In genomic region chr12:54861991-54862605, GRCm38 (mm10) we compare ENCODE assay signal across 8 mouse cellular contexts. TPM values are rescaled to one million over a fixed set of nuclear protein-coding genes. Genes with fewer than 3 reads are reported as not detected.
A peak's percentile ranks its signal among the peaks of the same experiment; 100 is the strongest.
DNase-seq lines count a peak whose midpoint lies in the region; ATAC-seq and TF ChIP-seq lines count a peak whose summit lies in the region.

No protein-coding gene starts in this region.

- peak overlapping the region; percentile 98 for H3K4me3 ChIP-seq in limb, embryonic 14.5 days (replicated peaks; ENCODE audit: low read length)
- H3K4me3 ChIP-seq in midbrain, embryonic 13.5 days (replicated peaks), result peak overlapping the region; percentile 87
- peak overlapping the region; percentile 100 for H3K4me3 ChIP-seq in stomach, postnatal 0 days (ENCODE audit: low read depth, low read length)

- 0% methylated on average over 29 of the region's 36 CpGs for WGBS in limb, embryonic 14.5 days
- under 1% methylated on average over 36 of the region's 36 CpGs for WGBS in midbrain, embryonic 13.5 days
- WGBS in stomach, postnatal 0 days, result under 1% methylated on average over 36 of the region's 36 CpGs

- H3K4me1 ChIP-seq in limb, embryonic 14.5 days (ENCODE audit: control insufficient read depth, insufficient read depth, low read length), result peaks cover 7% of the 10 kb centered on the region
- peaks cover 20% of the 10 kb centered on the region for H3K4me1 ChIP-seq in midbrain, embryonic 13.5 days (replicated peaks)
- no peaks in the 10 kb centered on the region for H3K4me1 ChIP-seq in stomach, postnatal 0 days (replicated peaks; ENCODE audit: control insufficient read depth, insufficient read depth)

- H3K9ac ChIP-seq in limb, embryonic 14.5 days (ENCODE audit: low read depth, low read length, severe bottlenecking), result peak overlapping the region; percentile 97
- H3K9ac ChIP-seq in midbrain, embryonic 13.5 days (replicated peaks), result peak overlapping the region; percentile 98
- H3K9ac ChIP-seq in stomach, postnatal 0 days (ENCODE audit: low read length), result peak overlapping the region; percentile 100

- peak overlapping the region; percentile 61 for H3K4me2 ChIP-seq in limb, embryonic 14.5 days (replicated peaks; ENCODE audit: low read depth, low read length, severe bottlenecking)
- H3K4me2 ChIP-seq in midbrain, embryonic 13.5 days (replicated peaks), result peak overlapping the region; percentile 75
- H3K4me2 ChIP-seq in stomach, postnatal 0 days (replicated peaks; ENCODE audit: low read depth), result peak overlapping the region; percentile 63

- H3K27me3 ChIP-seq in limb, embryonic 14.5 days (ENCODE audit: control insufficient read depth, insufficient read depth, low read length), result no peaks in the 10 kb centered on the region
- no peaks in the 10 kb centered on the region for H3K27me3 ChIP-seq in midbrain, embryonic 13.5 days
- H3K27me3 ChIP-seq in stomach, postnatal 0 days (ENCODE audit: control insufficient read depth, insufficient read depth, low read length), result no peaks in the 10 kb centered on the region

- no peak for TF ChIP-seq CTCF in stomach, postnatal 0 days (IDR thresholded peaks at IDR 0.05; ENCODE audit: low read depth)

- H3K27ac ChIP-seq in limb, embryonic 14.5 days (replicated peaks; ENCODE audit: low read depth, low read length), result peak overlapping the region; percentile 99
- peak overlapping the region; percentile 99 for H3K27ac ChIP-seq in midbrain, embryonic 13.5 days
- H3K27ac ChIP-seq in stomach, postnatal 0 days (replicated peaks), result peak overlapping the region; percentile 99

- no peaks in the 10 kb centered on the region for H3K9me3 ChIP-seq in limb, embryonic 14.5 days (ENCODE audit: control insufficient read depth, low read length)
- no peaks in the 10 kb centered on the region for H3K9me3 ChIP-seq in midbrain, embryonic 13.5 days
- H3K9me3 ChIP-seq in stomach, postnatal 0 days (ENCODE audit: control insufficient read depth, low read length), result no peaks in the 10 kb centered on the region

- TF ChIP-seq EP300 in stomach, postnatal 0 days (optimal IDR thresholded peaks at IDR 0.05), result no peak

- peak; percentile 15 for DNase-seq in urinary bladder, postnatal 10 days (ENCODE audit: low spot score)
- no peak for DNase-seq in urinary bladder, postnatal 4 days (ENCODE audit: low spot score in 2 of 2)
- DNase-seq in cerebellum, postnatal 10 days, result peak; percentile 83 to 84
- DNase-seq in frontal cortex, postnatal 25 days (ENCODE audit: low spot score in 2 of 2), result peak; percentile 6 to 21
- DNase-seq in limb, embryonic 14.5 days (ENCODE audit: low spot score), result peak; percentile 71
- DNase-seq in stomach, postnatal 0 days (ENCODE audit: low spot score), result peak; percentile 51

- no peak for TF ChIP-seq POLR2A in limb, embryonic 14.5 days (IDR thresholded peaks at IDR 0.05; ENCODE audit: borderline replicate concordance, extremely low read depth, insufficient read depth, insufficient read length)

- ATAC-seq in inflammation-experienced regulatory T-cells, adult 6 months, result peak; percentile 53
- ATAC-seq in limb, embryonic 14.5 days (ENCODE audit: low FRiP score, low read depth), result no peak
- ATAC-seq in midbrain, embryonic 13.5 days, result no peak
- peak; percentile 43; the same call in 1 of the 2 replicates for ATAC-seq in stomach, postnatal 0 days (ENCODE audit: low FRiP score, low TSS enrichment)

- H3K36me3 ChIP-seq in limb, embryonic 14.5 days (ENCODE audit: control insufficient read depth, insufficient read depth, low read length), result peaks cover 26% of the 10 kb centered on the region
- H3K36me3 ChIP-seq in midbrain, embryonic 13.5 days, result peaks cover 16% of the 10 kb centered on the region
- H3K36me3 ChIP-seq in stomach, postnatal 0 days (ENCODE audit: control insufficient read depth, insufficient read depth, low read length), result 0 out of 2 replicates have a peak, but pooled peaks cover 2% of the 10 kb centered on the region

RNA-seq across cellular contexts. Expression of gene Cfl2, which starts 0.6 kb away (rescaled TPM):
- 10 to 100 TPM; 26.1 to 36.4 (median 28.2) TPM for polyA plus RNA-seq in inflammation-experienced regulatory T-cells, adult 6 months (2017; shearing (Covaris generic))
- polyA plus RNA-seq in limb, embryonic 14.5 days (2012; rRNA removed), result 68.9 and 70.9 TPM in 2 replicates
- 183 and 228 TPM in 2 replicates for polyA plus RNA-seq in limb, embryonic 14.5 days (2014; fragmentation: Nextera tagmentation; extraction: Ambion mirVana)
- polyA plus RNA-seq in midbrain, embryonic 13.5 days (2015; fragmentation: Nextera tagmentation; extraction: Ambion mirVana), result 284 and 299 TPM in 2 replicates
- polyA plus RNA-seq in stomach, postnatal 0 days (2015; fragmentation: Nextera tagmentation; extraction: Ambion mirVana), result 127 and 132 TPM in 2 replicates

Comparison
In these comparisons a context has a peak if more than half of its experiments do, and no peak if none do; other contexts are left out.
1. DNase-seq: peak in urinary bladder, postnatal 10 days (single experiment), cerebellum, postnatal 10 days (2 of 2), frontal cortex, postnatal 25 days (2 of 2), limb, embryonic 14.5 days (single experiment) and stomach, postnatal 0 days (single experiment); none in urinary bladder, postnatal 4 days (0 of 2).
2. ATAC-seq: peak in inflammation-experienced regulatory T-cells, adult 6 months (single experiment) and stomach, postnatal 0 days (single experiment); none in limb, embryonic 14.5 days (single experiment) and midbrain, embryonic 13.5 days (single experiment).
3. Peak in every context shown above with its lines, with median percentiles within 50 percentile points of each other: H3K27ac ChIP-seq, H3K4me2 ChIP-seq, H3K4me3 ChIP-seq and H3K9ac ChIP-seq.